Mouse (Mus musculus): Measurements from ENCODE around the gene Col9a1.

Col9a1 gene

DNA sequence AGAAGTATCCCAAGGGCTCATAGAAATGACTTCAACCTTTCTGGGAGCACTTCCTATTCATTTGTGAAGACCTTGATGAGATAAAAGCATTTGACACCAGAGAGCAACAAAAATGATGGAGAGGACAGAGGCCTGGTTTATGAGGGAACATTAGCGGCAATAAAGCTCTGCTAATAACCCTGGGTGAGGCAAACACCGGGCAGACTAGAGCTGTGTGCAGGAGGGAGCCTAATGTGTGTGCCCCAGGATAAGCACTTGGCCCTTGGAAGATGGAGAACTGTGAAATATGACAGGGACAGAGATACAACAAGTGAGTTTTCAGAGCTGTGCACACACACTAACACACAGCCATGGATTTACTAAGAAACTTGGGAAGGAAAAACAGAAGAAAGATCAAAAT lies 115.1 kb downstream of the Col9a1 start:
- no peak for DNase-seq (ENCODE audit: extremely low read depth, insufficient read length, low spot score)

DNA sequence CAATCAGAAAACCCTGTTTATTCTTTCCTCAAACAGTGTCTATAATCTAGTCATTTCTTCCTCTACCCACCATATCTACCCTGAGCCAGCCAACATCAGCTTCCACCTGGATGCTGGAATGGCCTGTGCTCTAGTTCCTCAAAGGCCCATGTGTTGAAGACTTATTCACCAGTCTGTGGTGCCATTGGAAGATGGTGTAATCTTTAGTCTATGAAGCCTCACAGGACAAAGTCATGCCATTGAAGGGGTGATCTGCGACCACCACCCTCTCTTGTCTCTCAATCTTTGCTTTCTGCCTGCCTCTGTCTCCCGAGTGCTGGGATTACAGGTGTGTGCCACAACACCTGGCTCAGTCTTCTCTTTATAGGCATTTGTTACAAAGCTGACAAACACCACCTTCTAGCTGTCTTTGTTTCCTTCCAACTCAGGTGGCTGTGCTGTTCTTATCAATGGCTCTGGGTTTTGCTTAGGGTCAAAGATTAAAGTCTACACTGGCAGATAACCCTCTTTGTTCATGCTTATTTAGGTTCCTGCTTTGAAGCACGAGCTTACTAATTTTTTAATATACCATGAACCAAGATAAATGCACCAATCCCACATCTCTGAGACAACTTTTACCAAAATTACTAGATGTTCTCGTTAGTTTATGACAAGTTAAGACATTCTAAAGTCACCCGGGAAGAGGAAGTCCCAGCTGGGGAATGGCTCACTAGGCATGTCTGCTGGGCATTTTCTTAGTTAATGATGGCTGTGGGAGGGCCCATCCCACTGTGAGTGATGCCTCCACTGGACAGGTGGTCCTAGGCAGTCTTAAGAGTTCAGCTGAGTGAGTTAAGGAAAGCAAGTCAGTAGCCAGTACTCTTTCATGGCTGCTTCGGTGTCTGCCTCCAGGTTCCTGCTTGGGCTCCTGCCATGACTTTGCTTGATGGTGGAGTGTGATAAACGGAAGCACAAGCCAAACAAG lies 117.9 kb downstream of the Col9a1 start:
- DNase-seq (ENCODE audit: extremely low read depth, insufficient read length, low spot score): no peak

DNA sequence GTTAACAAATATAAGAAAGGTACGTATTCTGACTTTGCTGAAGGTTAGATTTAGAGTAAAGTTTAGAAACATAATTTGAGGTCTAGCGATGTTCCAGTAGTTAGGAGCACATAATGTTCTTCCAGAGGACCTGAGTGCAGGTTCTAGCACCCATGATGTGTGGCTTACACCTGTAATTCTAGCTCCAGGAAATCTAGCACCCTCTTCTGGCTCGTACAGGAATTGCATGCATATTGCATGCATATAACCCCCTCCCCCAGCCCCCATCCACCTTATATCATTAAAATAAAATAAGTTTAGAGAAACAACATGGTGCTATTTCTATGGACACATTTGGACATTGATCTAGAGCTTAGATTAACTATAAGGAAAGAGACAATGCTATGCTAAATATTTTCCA lies 123.3 kb downstream of the Col9a1 start:
- no peak for DNase-seq (ENCODE audit: extremely low read depth, insufficient read length, low spot score)
